Mouse (Mus musculus): ENCODE data around the gene Bach2. TPM values are rescaled to one million over a fixed set of nuclear protein-coding genes. Genes with fewer than 3 reads are reported as not detected.

Gene Bach2
- total RNA-seq, 1 experiment from 2014 or later, result 4.7 TPM

DNA sequence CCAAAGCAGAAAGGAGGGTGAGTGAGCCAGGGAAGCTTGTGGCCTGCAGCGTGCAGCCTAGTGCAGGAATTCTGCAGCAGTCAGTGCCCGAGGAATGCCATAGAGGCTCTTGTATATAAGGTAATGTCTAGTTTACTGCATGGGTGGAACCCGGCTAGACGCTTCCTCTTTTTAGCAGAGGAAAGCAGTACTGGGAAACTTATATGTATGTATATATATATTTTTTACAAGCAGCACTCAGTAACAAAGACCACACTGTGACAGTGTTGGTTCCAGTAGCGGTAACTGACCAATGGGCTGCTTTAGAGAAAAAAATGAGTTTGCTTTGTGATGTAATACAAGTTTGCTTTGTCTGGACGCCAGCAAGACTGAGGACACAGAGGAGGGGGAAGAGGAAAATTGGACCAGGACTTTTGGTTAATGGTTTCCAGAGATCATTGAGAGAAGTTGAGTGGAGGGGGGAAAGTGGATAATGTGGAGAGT is 65.7 kb downstream of the Bach2 start:
- ATAC-seq (replicated peaks in 1 of 2; ENCODE audit: insufficient read depth in 1 of 2, low FRiP score in 2 of 2, low TSS enrichment in 1 of 2, low read depth in 1 of 2, poor library complexity in 2 of 2, severe bottlenecking in 2 of 2), result peak; percentile 30 to 52; a peak in 2 of 4 replicates

DNA sequence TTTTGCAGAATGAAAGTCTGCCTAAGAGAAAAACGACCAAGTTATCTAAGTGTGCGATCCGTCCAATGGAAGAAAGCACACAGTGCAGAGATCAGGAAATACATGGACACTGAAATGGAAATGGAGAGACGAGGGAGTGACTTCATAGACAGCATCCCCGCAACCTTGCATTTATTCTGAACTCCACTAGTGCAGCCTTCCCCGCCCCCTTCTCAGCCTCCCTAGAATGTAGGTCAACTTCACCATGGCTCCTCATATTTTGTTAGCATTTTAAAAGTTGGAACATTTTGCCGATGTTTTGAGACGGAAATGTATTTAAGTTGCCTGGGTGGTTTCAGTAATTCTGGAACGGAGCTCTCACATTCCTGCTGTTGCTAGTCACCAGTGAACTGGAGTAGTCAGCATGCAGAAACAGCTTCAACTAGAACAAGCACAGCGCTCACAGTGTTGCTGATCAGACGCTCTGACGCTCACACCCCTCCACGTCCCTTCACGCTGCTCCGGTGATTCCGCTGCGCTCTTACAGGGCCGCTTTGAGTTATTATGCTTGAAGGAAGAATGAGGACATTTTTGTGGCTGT is 66.5 kb downstream of the Bach2 start:
- no peak for ATAC-seq (replicated peaks in 1 of 2; ENCODE audit: insufficient read depth in 1 of 2, low FRiP score in 2 of 2, low TSS enrichment in 1 of 2, low read depth in 1 of 2, poor library complexity in 2 of 2, severe bottlenecking in 2 of 2)

DNA sequence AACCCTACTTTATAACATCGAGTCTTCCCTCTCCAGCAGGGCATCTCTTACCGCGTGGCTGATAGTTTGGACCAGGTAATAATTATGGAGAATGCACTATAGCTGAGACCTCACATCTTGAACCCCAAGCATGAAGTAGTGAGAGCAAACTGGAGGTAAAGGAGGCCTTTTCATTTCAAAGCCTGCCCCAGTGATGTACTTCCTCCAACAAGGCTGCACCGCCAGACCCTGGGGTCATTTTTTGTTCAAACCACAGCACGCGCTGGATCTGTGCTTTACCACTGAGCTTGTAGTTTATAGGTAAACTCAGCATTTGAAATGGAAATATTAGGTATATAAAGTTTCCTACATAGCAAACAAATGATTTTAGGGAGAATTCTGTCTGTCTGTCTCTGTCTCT is 67.1 kb downstream of the Bach2 start:
- ATAC-seq (replicated peaks in 1 of 2; ENCODE audit: insufficient read depth in 1 of 2, low FRiP score in 2 of 2, low TSS enrichment in 1 of 2, low read depth in 1 of 2, poor library complexity in 2 of 2, severe bottlenecking in 2 of 2), result peak; percentile 23 to 28; a peak in 1 of 4 replicates

DNA sequence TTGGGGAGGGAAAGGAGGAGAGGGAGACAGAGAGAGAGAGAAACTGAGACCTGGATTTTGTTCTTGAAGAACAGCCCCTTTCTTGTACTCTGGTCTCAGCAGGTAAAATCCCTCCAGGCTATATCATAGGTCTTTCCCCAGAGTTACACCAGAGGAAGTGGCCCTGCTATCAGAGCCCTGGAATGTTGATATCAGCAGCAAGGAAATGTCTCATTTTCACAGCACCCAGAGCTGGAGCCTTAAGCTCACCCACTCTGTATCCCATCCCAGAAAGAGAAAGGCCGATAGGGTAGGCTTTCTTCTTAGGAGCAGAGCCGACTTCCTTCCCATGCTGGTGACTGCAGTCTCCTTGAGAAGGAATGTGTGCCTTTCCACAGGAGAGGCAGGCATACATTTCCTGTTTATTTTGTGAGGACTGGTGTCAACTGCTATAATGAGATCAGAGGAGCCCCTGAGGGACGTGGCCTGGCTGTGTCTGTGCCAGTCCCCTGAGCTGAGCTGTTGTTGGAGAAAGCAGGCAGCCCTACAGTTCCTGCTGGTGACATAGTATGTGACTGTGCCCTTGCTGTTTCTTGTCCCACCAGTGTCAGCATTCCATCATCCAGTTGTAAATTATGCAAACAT is 67.7 kb downstream of the Bach2 start:
- no peak for ATAC-seq (replicated peaks in 1 of 2; ENCODE audit: insufficient read depth in 1 of 2, low FRiP score in 2 of 2, low TSS enrichment in 1 of 2, low read depth in 1 of 2, poor library complexity in 2 of 2, severe bottlenecking in 2 of 2)

DNA sequence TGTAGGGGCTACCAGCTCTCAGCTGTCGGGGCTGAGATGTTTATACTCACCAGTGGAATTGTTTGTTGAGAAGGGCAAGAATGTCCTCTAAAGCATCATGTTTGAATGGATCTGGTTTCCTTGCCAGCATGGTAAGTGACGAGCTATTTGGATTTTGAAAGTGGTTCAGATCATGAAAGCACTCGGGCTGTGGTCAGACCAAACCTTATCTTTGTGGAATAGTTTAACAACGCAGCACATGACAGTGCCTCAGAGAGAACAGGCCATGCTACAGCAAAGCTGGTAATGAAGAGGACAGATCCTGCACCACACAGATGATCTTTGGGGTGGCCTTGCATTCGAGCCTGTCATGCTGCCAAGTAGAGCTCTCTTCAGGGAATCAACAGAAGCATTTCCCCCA is 68.6 kb downstream of the Bach2 start:
- ATAC-seq (replicated peaks in 1 of 2; ENCODE audit: insufficient read depth in 1 of 2, low FRiP score in 2 of 2, low TSS enrichment in 1 of 2, low read depth in 1 of 2, poor library complexity in 2 of 2, severe bottlenecking in 2 of 2), result no peak

DNA sequence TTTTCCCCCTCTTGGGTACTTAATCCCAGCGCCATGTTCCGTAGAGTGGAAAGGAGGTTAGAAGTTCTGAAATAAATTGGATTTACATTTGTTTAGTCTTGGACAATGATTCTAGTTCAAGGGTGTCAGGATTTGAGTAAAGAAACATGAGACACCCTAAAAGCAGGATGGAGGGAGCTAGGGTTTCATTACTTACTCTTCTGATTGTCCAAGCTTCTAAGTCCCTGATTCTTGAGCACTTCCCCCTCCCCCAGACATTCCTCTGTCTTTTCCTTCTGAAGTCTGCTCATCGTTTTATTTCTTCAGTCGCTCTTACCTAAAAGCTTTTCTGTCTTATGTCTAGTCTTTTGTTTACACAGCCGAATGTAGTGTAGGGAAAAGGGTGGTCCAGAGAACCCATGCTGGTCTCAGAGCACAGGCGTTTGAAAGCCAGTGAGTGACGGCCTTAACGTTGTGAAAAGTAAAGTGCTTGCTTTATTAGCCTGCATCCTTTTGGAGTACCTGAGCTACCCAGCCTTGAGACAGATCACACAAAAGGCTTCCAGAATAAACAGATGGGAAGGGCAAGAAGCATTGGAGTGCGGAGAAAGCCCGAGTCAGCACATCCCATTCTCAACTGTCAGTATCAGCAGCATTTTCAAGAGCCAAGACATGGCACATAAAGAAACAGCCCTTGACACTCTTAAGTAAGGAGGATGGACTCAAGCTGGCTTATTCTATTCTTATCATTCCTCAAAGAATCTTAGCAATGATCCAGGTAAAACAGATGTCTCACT is 73.8 kb downstream of the Bach2 start:
- no peak for ATAC-seq (replicated peaks in 1 of 2; ENCODE audit: insufficient read depth in 1 of 2, low FRiP score in 2 of 2, low TSS enrichment in 1 of 2, low read depth in 1 of 2, poor library complexity in 2 of 2, severe bottlenecking in 2 of 2)

DNA sequence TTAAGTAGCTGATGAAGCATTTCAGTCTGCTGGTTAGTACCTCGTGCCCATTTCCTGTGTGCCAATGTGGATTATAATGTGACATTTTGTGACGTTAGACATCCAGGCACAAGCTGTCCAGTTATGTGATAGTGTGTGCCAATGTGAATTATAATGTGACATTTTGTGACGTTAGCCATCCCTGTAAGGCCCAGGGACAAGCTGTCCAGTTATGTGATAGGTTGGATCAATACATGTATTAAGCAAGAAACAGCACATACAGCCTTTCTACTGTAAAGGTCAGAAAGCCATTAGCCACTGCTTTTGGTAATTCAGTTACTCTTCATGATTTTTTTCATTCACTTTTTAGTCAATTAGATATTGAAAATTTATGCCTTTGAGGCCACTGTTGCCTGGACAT is 76.3 kb downstream of the Bach2 start:
- no peak for ATAC-seq (replicated peaks in 1 of 2; ENCODE audit: insufficient read depth in 1 of 2, low FRiP score in 2 of 2, low TSS enrichment in 1 of 2, low read depth in 1 of 2, poor library complexity in 2 of 2, severe bottlenecking in 2 of 2)

DNA sequence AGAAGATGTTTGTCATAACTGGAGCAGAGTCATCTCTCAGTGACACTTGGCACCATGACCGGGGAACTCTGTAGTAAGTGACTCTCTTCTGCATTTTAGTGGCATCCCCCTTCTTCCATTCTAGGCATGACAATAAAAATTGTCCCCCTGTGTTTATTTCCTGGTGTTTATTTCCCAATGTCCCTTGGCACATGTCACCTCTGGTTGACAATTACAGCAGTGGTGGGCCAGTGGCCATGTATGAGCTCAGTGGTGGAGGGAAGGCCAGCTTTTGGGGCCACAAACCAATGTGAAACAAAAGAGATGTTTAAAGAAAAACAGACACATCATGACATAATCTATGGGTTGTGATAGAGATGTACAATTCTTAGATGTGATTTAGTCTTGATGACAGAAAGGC is 80.0 kb downstream of the Bach2 start:
- no peak for ATAC-seq (replicated peaks in 1 of 2; ENCODE audit: insufficient read depth in 1 of 2, low FRiP score in 2 of 2, low TSS enrichment in 1 of 2, low read depth in 1 of 2, poor library complexity in 2 of 2, severe bottlenecking in 2 of 2)

DNA sequence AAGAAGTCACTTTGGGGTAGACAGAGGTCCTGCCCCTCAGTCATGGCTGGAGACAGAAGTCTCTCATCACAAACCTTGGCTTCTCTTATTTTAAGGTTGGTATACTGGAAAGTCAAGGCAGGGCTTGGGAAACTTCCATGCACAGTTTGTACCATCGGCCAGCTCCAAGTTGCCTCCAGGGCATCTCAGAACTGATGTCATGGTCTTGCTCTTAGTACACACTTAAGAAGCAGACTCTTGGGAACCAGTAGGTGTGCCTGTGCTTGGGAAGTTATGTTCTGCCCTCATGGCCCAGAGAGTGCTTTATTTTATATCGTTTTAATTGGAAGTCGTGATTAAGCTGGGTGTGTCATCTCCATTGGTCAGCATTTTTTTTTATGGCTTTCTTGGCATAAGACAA is 80.7 kb downstream of the Bach2 start:
- ATAC-seq (replicated peaks in 1 of 2; ENCODE audit: insufficient read depth in 1 of 2, low FRiP score in 2 of 2, low TSS enrichment in 1 of 2, low read depth in 1 of 2, poor library complexity in 2 of 2, severe bottlenecking in 2 of 2), result no peak

DNA sequence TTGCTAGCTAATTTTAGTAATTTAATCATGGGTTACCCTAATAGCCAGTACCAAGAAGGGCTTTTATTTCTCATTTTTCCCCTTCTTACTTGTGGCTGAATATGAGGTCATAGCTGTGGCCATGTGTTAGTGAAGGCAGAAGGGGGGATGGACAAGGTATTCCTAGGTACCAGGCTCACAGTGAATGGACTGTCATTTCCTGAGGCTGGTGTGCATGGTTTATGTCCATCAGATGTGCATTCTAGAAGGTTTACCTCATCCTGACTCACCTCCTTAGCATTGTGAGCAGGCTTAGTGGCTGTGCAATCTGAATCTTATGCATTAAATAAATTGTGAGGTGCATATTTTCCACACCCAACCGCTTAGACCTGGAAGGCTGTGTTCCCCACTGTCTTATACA is 81.4 kb downstream of the Bach2 start:
- no peak for ATAC-seq (replicated peaks in 1 of 2; ENCODE audit: insufficient read depth in 1 of 2, low FRiP score in 2 of 2, low TSS enrichment in 1 of 2, low read depth in 1 of 2, poor library complexity in 2 of 2, severe bottlenecking in 2 of 2)

DNA sequence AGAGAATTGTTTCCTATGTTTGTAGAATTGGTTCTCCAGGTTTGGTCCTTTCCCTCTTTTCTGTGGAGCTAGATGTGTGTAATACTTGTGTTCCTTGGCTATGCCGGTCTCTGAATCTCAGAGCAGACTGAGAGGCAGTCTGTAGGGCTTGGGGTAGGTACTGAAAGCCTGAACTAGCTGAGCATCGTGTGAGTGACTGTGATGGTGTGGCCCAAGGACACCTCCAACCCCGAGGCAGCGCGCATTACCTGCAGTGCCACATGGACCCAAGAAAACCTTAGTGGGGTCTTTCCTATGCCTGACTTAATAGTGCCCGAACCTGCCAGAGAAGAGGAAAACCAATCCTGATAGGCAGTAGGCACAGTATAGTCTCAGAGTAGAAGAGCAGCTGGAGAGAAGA is 85.5 kb downstream of the Bach2 start:
- ATAC-seq (replicated peaks in 1 of 2; ENCODE audit: insufficient read depth in 1 of 2, low FRiP score in 2 of 2, low TSS enrichment in 1 of 2, low read depth in 1 of 2, poor library complexity in 2 of 2, severe bottlenecking in 2 of 2), result no peak

DNA sequence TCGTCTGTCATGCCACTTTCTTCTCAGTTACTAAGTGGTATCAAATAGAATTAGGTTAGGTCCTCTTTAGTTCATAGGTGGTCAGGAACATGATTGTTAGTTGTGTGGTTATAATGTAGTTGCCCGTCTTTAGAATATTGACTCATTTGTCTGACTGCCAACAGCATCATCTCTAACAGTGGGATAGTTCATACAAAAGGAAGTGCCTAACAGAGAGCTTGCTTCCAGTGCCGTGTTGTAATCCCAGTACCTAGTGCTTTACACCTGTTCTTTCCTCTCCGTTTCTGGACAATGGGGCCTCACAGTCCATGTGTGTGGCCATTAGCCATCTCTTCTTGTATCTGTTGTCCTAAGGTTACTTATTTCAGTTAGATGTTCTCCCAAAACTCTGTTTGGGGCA is 86.4 kb downstream of the Bach2 start:
- ATAC-seq (replicated peaks in 1 of 2; ENCODE audit: insufficient read depth in 1 of 2, low FRiP score in 2 of 2, low TSS enrichment in 1 of 2, low read depth in 1 of 2, poor library complexity in 2 of 2, severe bottlenecking in 2 of 2), result no peak

DNA sequence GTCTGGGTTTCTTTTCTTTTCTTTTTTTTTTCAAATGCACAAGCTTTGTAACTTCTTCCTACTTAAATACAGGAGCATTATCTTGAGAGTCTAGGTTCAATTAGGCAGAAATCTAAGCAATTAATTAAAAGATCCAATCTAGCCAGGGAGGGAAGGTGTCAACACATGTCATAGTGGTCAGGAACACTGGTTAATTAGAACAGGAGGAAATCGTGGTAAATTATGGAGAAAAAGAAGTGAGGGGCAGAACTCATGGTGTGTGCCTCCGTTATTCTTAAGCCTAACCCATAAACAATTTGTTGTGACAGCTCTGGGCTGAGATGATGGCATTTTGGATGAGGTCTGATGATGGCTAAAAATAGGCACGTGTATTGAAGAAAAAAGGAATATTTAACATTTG is 87.0 kb downstream of the Bach2 start:
- no peak for ATAC-seq (replicated peaks in 1 of 2; ENCODE audit: insufficient read depth in 1 of 2, low FRiP score in 2 of 2, low TSS enrichment in 1 of 2, low read depth in 1 of 2, poor library complexity in 2 of 2, severe bottlenecking in 2 of 2)

DNA sequence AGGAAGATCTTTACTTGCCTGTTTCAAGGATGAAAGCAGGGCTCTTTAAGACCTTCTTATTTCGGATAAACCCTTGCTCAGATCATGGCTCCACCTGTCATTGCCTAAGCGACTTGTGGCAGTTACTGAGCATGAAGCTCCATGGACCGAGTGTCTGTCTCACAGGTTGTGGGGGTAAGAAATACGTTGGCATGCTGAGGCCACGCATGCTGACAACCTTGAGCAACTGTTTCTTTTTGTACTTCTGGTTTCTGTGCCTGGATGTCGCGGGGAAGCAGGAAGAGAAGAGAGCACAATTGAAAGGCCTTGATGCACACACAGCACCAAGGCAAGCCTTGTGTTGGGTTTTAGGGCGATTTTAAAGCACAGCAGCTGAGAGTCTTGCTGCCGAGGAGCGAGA is 87.7 kb downstream of the Bach2 start:
- peak in 1 of 2 experiments; percentile 20; a peak in 1 of 4 replicates for ATAC-seq (replicated peaks in 1 of 2; ENCODE audit: insufficient read depth in 1 of 2, low FRiP score in 2 of 2, low TSS enrichment in 1 of 2, low read depth in 1 of 2, poor library complexity in 2 of 2, severe bottlenecking in 2 of 2)

DNA sequence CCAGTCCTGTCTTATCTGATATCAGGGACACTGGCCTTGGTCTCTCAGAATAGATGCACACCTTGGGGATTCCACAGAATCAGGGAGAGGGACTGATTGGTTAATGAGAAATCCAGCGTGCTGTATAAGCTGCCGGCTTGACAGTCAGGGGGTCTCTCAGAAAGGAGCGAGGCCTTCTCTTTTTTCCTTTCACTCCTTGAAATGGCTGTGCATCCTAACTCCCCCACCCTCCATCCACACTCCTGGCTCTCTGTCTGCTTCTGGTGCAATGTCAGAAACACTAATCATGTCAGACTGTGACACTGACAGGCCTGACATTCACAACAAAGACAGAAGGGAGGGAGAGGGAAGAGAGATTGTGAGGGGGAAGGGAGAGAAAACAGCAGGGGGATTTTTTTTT is 88.3 kb downstream of the Bach2 start:
- no peak for ATAC-seq (replicated peaks in 1 of 2; ENCODE audit: insufficient read depth in 1 of 2, low FRiP score in 2 of 2, low TSS enrichment in 1 of 2, low read depth in 1 of 2, poor library complexity in 2 of 2, severe bottlenecking in 2 of 2)

DNA sequence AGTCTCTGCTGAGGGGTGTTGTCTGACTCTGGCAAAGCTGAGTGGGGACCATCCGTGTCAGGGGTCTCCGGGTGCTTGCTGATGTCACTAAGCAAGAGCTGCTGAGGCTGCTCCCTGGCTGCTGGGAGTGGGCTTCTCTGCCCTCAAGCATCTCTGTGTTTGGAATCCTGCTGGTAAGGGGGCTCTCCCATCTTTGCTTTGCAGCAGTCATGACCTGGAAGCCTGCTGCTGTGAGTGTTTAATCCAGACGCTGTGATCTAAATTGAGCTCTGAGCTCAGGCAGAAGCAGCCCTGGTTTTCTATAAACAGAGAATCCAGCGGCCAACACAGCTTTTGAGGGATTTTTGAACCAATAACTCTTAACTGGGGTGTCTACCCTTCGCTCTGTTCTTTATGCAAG is 89.0 kb downstream of the Bach2 start:
- ATAC-seq (replicated peaks in 1 of 2; ENCODE audit: insufficient read depth in 1 of 2, low FRiP score in 2 of 2, low TSS enrichment in 1 of 2, low read depth in 1 of 2, poor library complexity in 2 of 2, severe bottlenecking in 2 of 2), result no peak

DNA sequence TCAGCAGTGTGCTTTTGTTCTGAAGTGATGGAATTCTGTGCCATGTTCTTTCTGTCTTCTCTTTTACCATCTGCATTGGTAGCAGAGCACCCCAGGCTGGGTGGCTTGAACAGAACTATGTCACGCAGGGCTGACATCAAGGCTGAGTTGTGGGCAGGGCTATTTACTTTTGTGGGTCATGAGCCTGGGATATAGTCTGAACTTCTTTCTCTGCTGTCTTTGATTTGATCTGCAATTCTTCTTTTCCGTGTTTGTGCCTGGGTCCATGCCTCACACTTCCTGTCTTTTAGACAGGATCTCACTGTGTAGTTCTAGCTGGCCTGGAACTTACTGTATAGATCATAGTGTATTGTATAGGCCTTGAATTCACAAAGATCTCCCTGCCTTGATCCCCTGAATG is 90.0 kb downstream of the Bach2 start:
- no peak for ATAC-seq (replicated peaks in 1 of 2; ENCODE audit: insufficient read depth in 1 of 2, low FRiP score in 2 of 2, low TSS enrichment in 1 of 2, low read depth in 1 of 2, poor library complexity in 2 of 2, severe bottlenecking in 2 of 2)

DNA sequence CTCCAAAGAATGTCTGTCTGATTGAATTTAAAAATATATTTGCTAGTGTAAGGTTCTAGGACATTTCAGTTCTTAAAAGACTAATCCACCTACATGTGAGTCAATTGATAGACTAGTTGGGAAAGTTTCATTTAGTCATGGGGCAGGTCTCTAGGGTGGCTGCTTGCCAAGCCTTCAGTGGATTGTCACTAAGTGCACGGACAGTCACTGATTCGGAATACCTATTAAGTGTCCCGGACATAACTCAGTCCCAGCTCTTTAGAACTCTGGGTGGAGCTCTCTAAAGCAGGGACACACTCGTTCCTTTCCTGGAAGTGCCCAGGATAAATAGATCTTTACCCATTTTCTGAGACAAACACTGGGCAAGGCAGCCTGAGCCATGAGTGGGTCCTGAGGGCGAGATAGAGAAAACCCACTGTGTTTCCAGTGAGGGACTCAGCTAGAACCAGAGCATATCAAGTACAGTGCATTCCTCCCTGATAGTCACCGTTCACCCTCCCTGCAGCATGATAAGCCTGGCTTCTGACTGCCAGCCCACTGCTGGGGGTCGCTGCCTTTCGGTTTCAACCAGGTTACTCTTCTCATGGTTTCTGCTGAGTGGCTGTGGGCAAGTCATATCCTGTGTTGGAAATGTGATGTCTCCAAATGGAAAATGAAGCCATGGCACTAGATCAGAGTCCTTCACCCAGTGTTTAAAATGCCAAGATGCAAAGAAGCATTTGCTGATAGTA is 92.1 kb downstream of the Bach2 start:
- peak; percentile 26 to 30; a peak in 2 of 4 replicates for ATAC-seq (replicated peaks in 1 of 2; ENCODE audit: insufficient read depth in 1 of 2, low FRiP score in 2 of 2, low TSS enrichment in 1 of 2, low read depth in 1 of 2, poor library complexity in 2 of 2, severe bottlenecking in 2 of 2)
